Mouse (Mus musculus): ENCODE results near the gene Swap70. TPM values are rescaled to one million over a fixed set of nuclear protein-coding genes. Genes with fewer than 3 reads are reported as not detected.

Gene Swap70
- total and polyA plus RNA-seq, 3 experiments = 296 to 398 (median 370) TPM

GRCm38 (mm10) chr7:110179208-110179607, 42.3 kb upstream of the Swap70 start:
- Histone ChIP-seq H3K4me1 (ENCODE audit: control insufficient read depth in 1 of 2, insufficient read depth in 2 of 2) (peaks cover 2 to 46% of the 10 kb centered on the region in 2 experiments; a peak in 3 of 4 replicates), H3K79me2 (replicated peaks; ENCODE audit: control insufficient read depth, extremely low read depth, insufficient read depth, poor library complexity, severe bottlenecking) (no peaks in the 10 kb centered on the region), H3K9ac (ENCODE audit: insufficient read depth, low read depth) (no peak overlapping the region), H3K27ac (ENCODE audit: insufficient read depth, low read depth) (no peak overlapping the region), H3K9me3 (replicated peaks; ENCODE audit: low read length) (peaks cover 2% of the 10 kb centered on the region), H3K36me3 (replicated peaks in 1 of 2; ENCODE audit: control insufficient read depth in 1 of 2, insufficient read depth in 1 of 2, low read length in 1 of 2) (no peaks in the 10 kb centered on the region), H3K27me3 (replicated peaks) (no peaks in the 10 kb centered on the region), H3K4me3 (replicated peaks in 1 of 3; ENCODE audit: low read depth in 2 of 3, low read length in 2 of 3, poor library complexity in 1 of 3) (no peak overlapping the region), H3K4me2 (ENCODE audit: insufficient read depth, low read depth, poor library complexity, severe bottlenecking) (no peak overlapping the region)
- in situ Hi-C loops (cut with MboI; ENCODE audit: low pct_ligation_motif_present, low pct_unique_long_range_greater_than_20kb, low sequenced_read_pairs) = no loop called here
- no peak for DNase-seq (ENCODE audit: extremely low read depth)
- dilution Hi-C loops (cut with MboI; ENCODE audit: extremely low pct_ligation_motif_present, extremely low pct_unique_long_range_greater_than_20kb, low sequenced_read_pairs) = no loop called here
- TF ChIP-seq RCOR1 (conservative IDR thresholded peaks at IDR 0.05; ENCODE audit: low read depth, low read length) (no peak), ELF1 (IDR thresholded peaks at IDR 0.05; ENCODE audit: low read depth, low read length) (no peak), MXI1 (IDR thresholded peaks at IDR 0.05; ENCODE audit: low read depth, low read length) (no peak), MEF2A (IDR thresholded peaks at IDR 0.05; ENCODE audit: borderline replicate concordance, low read depth, low read length) (no peak), GABPA (IDR thresholded peaks at IDR 0.05; ENCODE audit: insufficient replicate concordance, low read depth, low read length) (no peak), MAX (IDR thresholded peaks at IDR 0.05; ENCODE audit: low read length) (no peak), BHLHE40 (IDR thresholded peaks at IDR 0.05; ENCODE audit: low read depth, low read length) (no peak), SIN3A (IDR thresholded peaks at IDR 0.05; ENCODE audit: low read length) (no peak), KAT2A (IDR thresholded peaks at IDR 0.05; ENCODE audit: insufficient replicate concordance, low read length) (no peak), NELFE (IDR thresholded peaks at IDR 0.05; ENCODE audit: low read depth, low read length) (no peak), MAZ (IDR thresholded peaks at IDR 0.05; ENCODE audit: low read depth, low read length) (no peak), E2F4 (IDR thresholded peaks at IDR 0.05; ENCODE audit: insufficient replicate concordance, low read depth, low read length) (no peak), CHD1 (IDR thresholded peaks at IDR 0.05; ENCODE audit: low read depth, low read length) (no peak), ZC3H11A (IDR thresholded peaks at IDR 0.05; ENCODE audit: low read depth, low read length) (no peak), RAD21 (IDR thresholded peaks at IDR 0.05; ENCODE audit: low read depth, low read length) (no peak), PAX5 (IDR thresholded peaks at IDR 0.05; ENCODE audit: low read length) (no peak), CTCF (conservative IDR thresholded peaks at IDR 0.05 in 1 of 2, IDR thresholded peaks at IDR 0.05 in 1 of 2; ENCODE audit: low read depth in 2 of 2, low read length in 2 of 2) (no peak)

- no peaks in the 10 kb centered on the region for H3K79me2 ChIP-seq (replicated peaks; ENCODE audit: control insufficient read depth, extremely low read depth, insufficient read depth, poor library complexity, severe bottlenecking)
- H3K4me3 ChIP-seq (replicated peaks in 1 of 3; ENCODE audit: low read depth in 2 of 3, low read length in 2 of 3, poor library complexity in 1 of 3) = no peak overlapping the region
- H3K9me3 ChIP-seq (replicated peaks; ENCODE audit: low read length) = no peaks in the 10 kb centered on the region
- peaks cover 11 to 60% of the 10 kb centered on the region in 2 experiments for H3K4me1 ChIP-seq (ENCODE audit: control insufficient read depth in 1 of 2, insufficient read depth in 2 of 2)
- H3K27me3 ChIP-seq (replicated peaks) = no peaks in the 10 kb centered on the region
- TF ChIP-seq KAT2A (IDR thresholded peaks at IDR 0.05; ENCODE audit: insufficient replicate concordance, low read length) (no peak), BHLHE40 (IDR thresholded peaks at IDR 0.05; ENCODE audit: low read depth, low read length) (peak; percentile 87), IRF4 (IDR thresholded peaks at IDR 0.05; ENCODE audit: low read depth, low read length) (0 out of 2 replicates have a peak, but pooled peaks have one; percentile 18), MEF2A (IDR thresholded peaks at IDR 0.05; ENCODE audit: borderline replicate concordance, low read depth, low read length) (peak; percentile 21; the same call in 1 of the 2 replicates), CHD2 (IDR thresholded peaks at IDR 0.05; ENCODE audit: low read length) (no peak), ETS1 (conservative IDR thresholded peaks at IDR 0.05; ENCODE audit: low read depth, low read length) (peak; percentile 28; the same call in 1 of the 2 replicates)
- DNase-seq (ENCODE audit: extremely low read depth) = peak; percentile 35
- H3K4me2 ChIP-seq (ENCODE audit: insufficient read depth, low read depth, poor library complexity, severe bottlenecking) = no peak overlapping the region
- in situ Hi-C loops (cut with MboI; ENCODE audit: low pct_ligation_motif_present, low pct_unique_long_range_greater_than_20kb, low sequenced_read_pairs) (no loop called here), dilution Hi-C loops (cut with MboI; ENCODE audit: extremely low pct_ligation_motif_present, extremely low pct_unique_long_range_greater_than_20kb, low sequenced_read_pairs) (no loop called here)
- no peaks in the 10 kb centered on the region for H3K36me3 ChIP-seq (replicated peaks in 1 of 2; ENCODE audit: control insufficient read depth in 1 of 2, insufficient read depth in 1 of 2, low read length in 1 of 2)
- no peak overlapping the region for H3K9ac ChIP-seq (ENCODE audit: insufficient read depth, low read depth)
- no peak overlapping the region for H3K27ac ChIP-seq (ENCODE audit: insufficient read depth, low read depth)
Observed at GRCm38 (mm10) chr7:110180613-110181012, 40.9 kb upstream of the Swap70 start.

Measured in CH12.LX (cell line).